14 mouse cellular contexts compared by ENCODE assay signal in the genomic region with DNA sequence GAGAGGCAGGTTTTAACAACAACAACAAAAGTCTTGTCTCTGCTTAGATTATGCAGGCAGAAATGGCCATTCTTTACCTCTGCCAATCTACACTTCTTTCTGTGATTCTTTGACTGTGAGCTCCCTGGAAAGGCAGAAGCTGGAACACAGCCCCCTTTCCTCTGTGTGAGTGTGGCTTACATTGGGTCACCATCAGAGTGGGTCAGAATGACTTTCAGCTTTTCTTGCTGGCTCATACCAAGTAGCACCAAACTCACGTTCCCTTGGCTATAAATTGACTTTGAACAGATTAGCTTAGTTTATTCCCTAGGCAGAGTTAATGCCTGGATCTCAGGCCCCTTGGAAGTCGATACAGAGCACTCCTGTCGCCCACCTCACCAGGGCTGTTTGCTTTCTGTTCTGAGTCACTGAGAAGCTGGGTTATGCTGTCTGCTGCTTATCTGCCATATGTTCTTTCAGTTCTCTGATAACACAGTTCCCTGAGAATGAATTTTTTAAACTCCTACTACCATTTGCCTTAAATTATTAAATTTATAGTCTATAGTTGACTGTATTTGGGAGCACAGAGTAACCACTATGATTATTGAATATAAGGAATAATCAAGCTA. TPM values are rescaled to one million over a fixed set of nuclear protein-coding genes. Genes with fewer than 3 reads are reported as not detected.
DNase-seq lines count a peak whose midpoint lies in the region; ATAC-seq lines count a peak whose summit lies in the region.
"Had no signal": no experiment of that assay in that cellular context is flagged by ENCODE, and none has a peak within 500 bp of the region (broad histone marks: within the 10 kb centered on the region; RNA-seq: fewer than 3 reads in every experiment).

No protein-coding gene starts in this region.

- H3K4me2 ChIP-seq in intestine, embryonic 15.5 days (replicated peaks), result 0 out of 2 replicates have a peak overlapping the region, but pooled peaks have one; percentile 7
- H3K4me2 ChIP-seq in forebrain, embryonic 12.5 days, result no peak overlapping the region
- H3K4me2 ChIP-seq: embryonic facial prominence, embryonic 15.5 days had no signal

- no peaks in the 10 kb centered on the region for H3K27me3 ChIP-seq in heart, embryonic 10.5 days (ENCODE audit: insufficient read depth, poor library complexity, severe bottlenecking)
- H3K27me3 ChIP-seq in intestine, embryonic 15.5 days (replicated peaks), result no peaks in the 10 kb centered on the region
- H3K27me3 ChIP-seq in forebrain, embryonic 12.5 days, result no peaks in the 10 kb centered on the region
- H3K27me3 ChIP-seq: embryonic facial prominence, embryonic 15.5 days had no signal

- 16% methylated on average over 3 of the region's 3 CpGs for WGBS in heart, embryonic 10.5 days
- 31% methylated on average over 3 of the region's 3 CpGs for WGBS in intestine, embryonic 15.5 days
- WGBS in forebrain, embryonic 12.5 days, result 65% methylated on average over 3 of the region's 3 CpGs

- intact Hi-C loops in left cerebral cortex, postnatal 10 days (cut with DNase I), result no loop called here

- ATAC-seq in intestine, embryonic 15.5 days, result no peak
- ATAC-seq in megakaryocyte-erythroid progenitor cell, adult 5-6 weeks (replicated peaks; ENCODE audit: low FRiP score, low TSS enrichment, poor library complexity, severe bottlenecking), result peak; percentile 91
- ATAC-seq in forebrain, embryonic 12.5 days (ENCODE audit: low FRiP score), result no peak
- ATAC-seq in monocyte, adult 5-6 weeks (replicated peaks; ENCODE audit: insufficient number of reproducible peaks, low FRiP score, low TSS enrichment, poor library complexity, severe bottlenecking), result no peak

- H3K4me1 ChIP-seq in heart, embryonic 10.5 days, result peaks cover 14% of the 10 kb centered on the region
- 0 out of 2 replicates have a peak, but pooled peaks cover 4% of the 10 kb centered on the region for H3K4me1 ChIP-seq in intestine, embryonic 15.5 days (replicated peaks)
- H3K4me1 ChIP-seq in forebrain, embryonic 12.5 days, result no peaks in the 10 kb centered on the region
- H3K4me1 ChIP-seq: embryonic facial prominence, embryonic 15.5 days had no signal

- H3K9me3 ChIP-seq in heart, embryonic 10.5 days, result no peaks in the 10 kb centered on the region
- no peaks in the 10 kb centered on the region for H3K9me3 ChIP-seq in intestine, embryonic 15.5 days
- H3K9me3 ChIP-seq in forebrain, embryonic 12.5 days, result no peaks in the 10 kb centered on the region
- H3K9me3 ChIP-seq: embryonic facial prominence, embryonic 15.5 days had no signal

- H3K4me3 ChIP-seq in heart, embryonic 10.5 days, result no peak overlapping the region
- no peak overlapping the region for H3K4me3 ChIP-seq in intestine, embryonic 15.5 days (replicated peaks)
- no peak overlapping the region for H3K4me3 ChIP-seq in forebrain, embryonic 12.5 days (replicated peaks)
- H3K4me3 ChIP-seq: embryonic facial prominence, embryonic 15.5 days had no signal

- H3K9ac ChIP-seq in intestine, embryonic 15.5 days, result no peak overlapping the region
- H3K9ac ChIP-seq in forebrain, embryonic 12.5 days, result no peak overlapping the region
- H3K9ac ChIP-seq: embryonic facial prominence, embryonic 15.5 days had no signal

- no peaks in the 10 kb centered on the region for H3K36me3 ChIP-seq in heart, embryonic 10.5 days
- no peaks in the 10 kb centered on the region for H3K36me3 ChIP-seq in intestine, embryonic 15.5 days
- no peaks in the 10 kb centered on the region for H3K36me3 ChIP-seq in forebrain, embryonic 12.5 days (replicated peaks)
- H3K36me3 ChIP-seq: embryonic facial prominence, embryonic 15.5 days had no signal

- peak overlapping the region; percentile 39 for H3K27ac ChIP-seq in heart, embryonic 10.5 days
- no peak overlapping the region for H3K27ac ChIP-seq in intestine, embryonic 15.5 days
- no peak overlapping the region for H3K27ac ChIP-seq in forebrain, embryonic 12.5 days
- H3K27ac ChIP-seq: embryonic facial prominence, embryonic 15.5 days had no signal

- no peak for DNase-seq in heart, embryonic 10.5 days (ENCODE audit: low spot score)
- DNase-seq in heart, adult 18-20 months, result no peak
- DNase-seq in left cerebral cortex, adult 18-20 months (ENCODE audit: low spot score in 2 of 2), result peak; percentile 5 to 17
- no peak for DNase-seq in left cerebral cortex, postnatal 10 days (ENCODE audit: extremely low spot score in 1 of 2, low spot score in 2 of 2)
- DNase-seq: adrenal gland, postnatal 25 days; cerebellum, adult 8-10 months; gastrocnemius, postnatal 36 days; kidney, adult 18-20 months; lung, postnatal 36 days had no signal

RNA-seq across cellular contexts. Expression of a gene that starts 39.7 kb away (rescaled TPM):
- 25.4 and 26.8 TPM in 2 replicates for polyA plus RNA-seq in heart, embryonic 10.5 days (2016; fragmentation: Nextera tagmentation; extraction: Ambion mirVana)
- 10 to 100 TPM; 12.7 to 14.9 TPM for total RNA-seq in heart, adult 18-20 months (2021)
- 10 to 100 TPM; 23.6 to 27.7 TPM for total RNA-seq in left cerebral cortex, adult 18-20 months (2021)
- total RNA-seq in left cerebral cortex, postnatal 10 days (2021), result 10 to 100 TPM; 10.7 to 12.1 TPM
- 21.5 and 25.3 TPM in 2 replicates for polyA plus RNA-seq in intestine, embryonic 15.5 days (2015; fragmentation: Nextera tagmentation; extraction: Ambion mirVana)
- total RNA-seq in megakaryocyte-erythroid progenitor cell, adult 5-6 weeks (2014; fragmentation: Nextera tagmentation), result 11.8 and 15.5 TPM in 2 replicates
- 19.1 and 37.4 TPM in 2 replicates for total RNA-seq in megakaryocyte-erythroid progenitor cell, adult 5-6 weeks (2017)
- 26.2 and 30.3 TPM in 2 replicates for polyA plus RNA-seq in forebrain, embryonic 12.5 days (2016; fragmentation: Nextera tagmentation; extraction: Ambion mirVana)
- total RNA-seq in monocyte, adult 5-6 weeks (2017), result 13.7 to 57.8 TPM (median 16.3 TPM) in 3 replicates

Comparison
In these comparisons a context has a peak if more than half of its experiments do, and no peak if none do; other contexts are left out.
1. DNase-seq: peak in left cerebral cortex, adult 18-20 months (2 of 2); none in heart, embryonic 10.5 days (single experiment), heart, adult 18-20 months (0 of 2) and left cerebral cortex, postnatal 10 days (0 of 2).